ENCODE assay signal across 27 mouse cellular contexts in genomic region chr8:95506245-95506644, GRCm38 (mm10). TPM values are rescaled to one million over a fixed set of nuclear protein-coding genes. Genes with fewer than 3 reads are reported as not detected.
A peak's percentile ranks its signal among the peaks of the same experiment; 100 is the strongest.
DNase-seq lines count a peak whose midpoint lies in the region; ATAC-seq and TF ChIP-seq lines count a peak whose summit lies in the region.
"Had no signal": no experiment of that assay in that cellular context is flagged by ENCODE, and none has a peak within 500 bp of the region (broad histone marks: within the 10 kb centered on the region; RNA-seq: fewer than 3 reads in every experiment).

No protein-coding gene starts in this region.

- CTCF ChIA-PET in Patski (lab: Charles Lee) = no interaction called here

- H3K4me3 ChIP-seq in layer of hippocampus, adult 2 months = no peak overlapping the region
- H3K4me3 ChIP-seq: forebrain, embryonic 13.5 days; heart, embryonic 15.5 days; hindbrain, embryonic 15.5 days; liver, embryonic 15.5 days; midbrain, embryonic 15.5 days had no signal

- H3K27ac ChIP-seq in layer of hippocampus, adult 2 months = no peak overlapping the region
- H3K27ac ChIP-seq: forebrain, embryonic 13.5 days; heart, embryonic 15.5 days; hindbrain, embryonic 15.5 days; liver, embryonic 15.5 days; midbrain, embryonic 15.5 days had no signal

- ATAC-seq in Patski = no peak
- peak; percentile 31; the same call in 1 of the 2 replicates for ATAC-seq in megakaryocyte progenitor cell, adult 5-6 weeks (replicated peaks; ENCODE audit: poor library complexity)
- ATAC-seq: forebrain, embryonic 13.5 days; intestine, embryonic 16.5 days; midbrain, embryonic 15.5 days had no signal

- in situ Hi-C loops in Patski (cut with MboI; ENCODE audit: low pct_unique_long_range_greater_than_20kb) = no loop called here

- TF ChIP-seq CTCF in layer of hippocampus, adult 2 months (conservative IDR thresholded peaks at IDR 0.05) = peak; percentile 62
- peak; percentile 42 for TF ChIP-seq CTCF in Patski (IDR thresholded peaks at IDR 0.05)

- POLR2A ChIA-PET in Patski (lab: Charles Lee) = no interaction called here

- H3K27me3 ChIP-seq in Patski = peaks cover 28% of the 10 kb centered on the region
- H3K27me3 ChIP-seq: forebrain, embryonic 13.5 days; heart, embryonic 15.5 days; hindbrain, embryonic 15.5 days; liver, embryonic 15.5 days; midbrain, embryonic 15.5 days had no signal

- no peak for DNase-seq in layer of hippocampus, adult 2 months (ENCODE audit: low spot score in 2 of 2)
- DNase-seq in layer of hippocampus, adult 8-10 months (ENCODE audit: low spot score in 2 of 2) = no peak
- DNase-seq in retina, postnatal 1 day = peak; percentile 10
- no peak for DNase-seq in retina, embryonic 14.5 days (ENCODE audit: low spot score)
- DNase-seq in Patski (ENCODE audit: low read depth, low spot score) (no peak), adipocyte (ENCODE audit: low spot score) (no peak)
- DNase-seq in thymus, postnatal 36 days = no peak
- DNase-seq: adrenal gland, postnatal 36 days; cerebellum, adult 9-10 months; gastrocnemius, postnatal 14 days; heart, postnatal 4 days; kidney, postnatal 10 days; left cerebral cortex, postnatal 4 days; lung, postnatal 10 days; thymus, postnatal 25 days had no signal

RNA-seq across cellular contexts. Expression of gene Csnk2a2, which starts 16.4 kb away (rescaled TPM):
- total RNA-seq in layer of hippocampus, adult 2 months (2021) = 10 to 100 TPM; 74.6 to 81.6 TPM
- total RNA-seq in layer of hippocampus, adult 8-10 months (2022) = 10 to 100 TPM; 61.1 to 82.5 (median 70.6) TPM
- 87.3 TPM for polyA plus RNA-seq in Patski (2021)
- total RNA-seq in megakaryocyte progenitor cell, adult 5-6 weeks (2015) = 113 TPM in 2 replicates
- 30.0 and 33.1 TPM in 2 replicates for total RNA-seq in megakaryocyte progenitor cell, adult 5-6 weeks (2017)

RNA-seq across cellular contexts. Expression of gene Ccdc113, which starts 27.6 kb away (rescaled TPM):
- total RNA-seq in layer of hippocampus, adult 2 months (2021) = 1 to 10 TPM; 1.3 to 1.5 TPM
- total RNA-seq in layer of hippocampus, adult 8-10 months (2022) = 1 to 10 TPM; 1.2 to 2.7 (median 1.6) TPM
- 1.0 TPM for polyA plus RNA-seq in Patski (2021)
- not detected in 2 replicates for total RNA-seq in megakaryocyte progenitor cell, adult 5-6 weeks (2015)
- not detected in 2 replicates for total RNA-seq in megakaryocyte progenitor cell, adult 5-6 weeks (2017)
- total RNA-seq: common myeloid progenitor, adult 5-6 weeks; gastrocnemius, postnatal 14 days; heart, adult 8-10 months; megakaryocyte-erythroid progenitor cell, adult 5-6 weeks had no signal
- polyA plus RNA-seq: C2C12; embryonic facial prominence, embryonic 11.5 days; intestine, embryonic 16.5 days; liver, embryonic 15.5 days had no signal
